Mouse (Mus musculus): Measurements from ENCODE around the gene Pcgf5. TPM values are rescaled to one million over a fixed set of nuclear protein-coding genes. Genes with fewer than 3 reads are reported as not detected.

Gene Pcgf5
- 2.5 TPM for polyA plus RNA-seq (2015; fragmentation: Illumina TruSeq; extraction: RNeasy Lipid Tissue Mini Kit (QIAGEN cat#74804); ENCODE audit: insufficient read depth, low read depth, low replicate concordance)

GRCm38 (mm10) chr19:36348161-36348800, at the start of gene Pcgf5:
Gene Pcgf5 (plus strand): TSS chr19:36348309.

Other genes starting within 250 kb of the Pcgf5 start
- 1.1 TPM for gene Ankrd1, start 228.2 kb upstream of the Pcgf5 start, polyA plus RNA-seq (2015; fragmentation: Illumina TruSeq; extraction: RNeasy Lipid Tissue Mini Kit (QIAGEN cat#74804); ENCODE audit: insufficient read depth, low read depth, low replicate concordance)
- 0.61 TPM for gene Hectd2, start 206.3 kb downstream of the Pcgf5 start, polyA plus RNA-seq (2015; fragmentation: Illumina TruSeq; extraction: RNeasy Lipid Tissue Mini Kit (QIAGEN cat#74804); ENCODE audit: insufficient read depth, low read depth, low replicate concordance)